Mouse (Mus musculus): ENCODE measurements around the gene Uap1.

DNA sequence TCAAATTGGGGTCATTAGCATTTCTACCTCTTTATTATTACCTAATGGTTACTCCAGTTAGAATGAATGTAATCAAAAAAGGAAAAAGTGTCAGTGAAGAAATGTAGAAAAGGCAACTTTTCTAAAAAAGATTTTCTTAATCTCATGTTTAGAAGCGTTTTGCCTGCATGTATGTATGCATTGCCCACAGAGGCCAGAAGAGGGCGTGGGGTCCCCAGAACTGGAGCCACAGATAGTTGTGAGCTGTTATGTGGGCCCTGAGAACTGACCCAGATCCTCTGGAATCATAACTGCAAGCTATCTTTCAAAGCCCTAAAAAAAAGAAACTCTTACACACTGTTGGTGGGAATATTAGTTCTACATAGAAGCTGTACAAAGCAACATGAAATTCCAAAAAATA, 19.5 kb downstream of the Uap1 start:
- TF ChIP-seq CTCF (IDR thresholded peaks at IDR 0.05; ENCODE audit: low read depth, low read length): no peak
- TF ChIP-seq POLR2A (IDR thresholded peaks at IDR 0.05; ENCODE audit: borderline replicate concordance, low read depth, low read length): no peak
